Mouse (Mus musculus) megakaryocyte, adult 5-6 weeks (primary cell): Measurements from ENCODE around the gene Pck2. TPM values are rescaled to one million over a fixed set of nuclear protein-coding genes. Genes with fewer than 3 reads are reported as not detected.

Experiments used
- ATAC-seq: 2 replicates; pipeline ENCODE4 v1.8.0; 2016; ENCODE audit warnings: mild to moderate bottlenecking, inconsistent platforms; ENCODE audit not compliant: poor library complexity, severe bottlenecking
- total RNA-seq, 2 experiments: library from RNA; stranded (forward) in 1 of 2; stranded (reverse) in 1 of 2; fragments of 153-499, 151-499 nt in 1 of 2; fragments of 221-1000, 200-1000 nt in 1 of 2; gene quantifications; 2 replicates each; pipeline versions ENCODE4 v1.2.3 to v1.2.4; 2015 to 2017

Gene Pck2
- total RNA-seq, 2 experiments from 2014 or later = 11.7 to 30.3 TPM

GRCm38 (mm10) chr14:55571760-55572159 lies 31.7 kb downstream of the Pck2 start:
- no peak for ATAC-seq

GRCm38 (mm10) chr14:55575302-55575701 lies 35.2 kb downstream of the Pck2 start, which contains the start of gene Fitm1:
Gene Fitm1 (plus strand): TSS chr14:55575617.
- ATAC-seq = no peak

- ATAC-seq = no peak
These were observed 35.6 kb downstream of the Pck2 start for GRCm38 (mm10) chr14:55575711-55576110.

- ATAC-seq = peak; percentile 55
These were observed 36.3 kb downstream of the Pck2 start for GRCm38 (mm10) chr14:55576376-55576775.

- ATAC-seq = peak; percentile 91
These were observed 38.0 kb downstream of the Pck2 start, which contains the start of gene Psme1 for GRCm38 (mm10) chr14:55577871-55578667. Gene Psme1 (plus strand): TSS chr14:55578123.

- peak; percentile 14 for ATAC-seq
These were observed 38.7 kb downstream of the Pck2 start for GRCm38 (mm10) chr14:55578668-55579269.

- ATAC-seq = no peak
These were observed 39.7 kb downstream of the Pck2 start for GRCm38 (mm10) chr14:55579511-55580496.

- no peak for ATAC-seq
These were observed 40.7 kb downstream of the Pck2 start for GRCm38 (mm10) chr14:55580731-55581130.

GRCm38 (mm10) chr14:55581981-55582681 lies 42.1 kb downstream of the Pck2 start:
- ATAC-seq = no peak

GRCm38 (mm10) chr14:55584303-55584701 lies 44.2 kb downstream of the Pck2 start:
- no peak for ATAC-seq

- ATAC-seq = peak; percentile 83
These were observed 44.9 kb downstream of the Pck2 start, which contains the start of gene Emc9 for GRCm38 (mm10) chr14:55584702-55585565. Gene Emc9 (minus strand): TSS chr14:55585302.

GRCm38 (mm10) chr14:55585566-55585960 lies 45.5 kb downstream of the Pck2 start:
- ATAC-seq = 0 out of 2 replicates have a peak, but pooled peaks have one; percentile 9

GRCm38 (mm10) chr14:55586149-55586548 lies 46.1 kb downstream of the Pck2 start:
- ATAC-seq = no peak

- ATAC-seq = no peak
These were observed 49.2 kb downstream of the Pck2 start for GRCm38 (mm10) chr14:55589271-55589670.

- ATAC-seq = no peak
These were observed 49.8 kb downstream of the Pck2 start for GRCm38 (mm10) chr14:55589771-55590448.

GRCm38 (mm10) chr14:55590748-55591330 lies 50.8 kb downstream of the Pck2 start, which contains the start of gene Psme2:
Gene Psme2 (minus strand): TSS chr14:55591113.
- ATAC-seq = peak; percentile 77

GRCm38 (mm10) chr14:55591331-55591891 lies 51.3 kb downstream of the Pck2 start, which contains the start of gene Rnf31:
Gene Rnf31 (plus strand): TSS chr14:55591708.
- ATAC-seq = peak; percentile 81

- ATAC-seq = no peak
These were observed 52.2 kb downstream of the Pck2 start for GRCm38 (mm10) chr14:55592226-55592625.
